Mouse (Mus musculus) spleen, adult 18-20 months (tissue): ENCODE measurements around the gene Dnmt3c.

Experiments
- DNase-seq, 2 experiments: peaks; one replicate each; pipeline ENCODE4 v3.0.0; 2022; ENCODE audit warnings: mixed read lengths in 2 of 2

Gene Dnmt3c

GRCm38 (mm10) chr2:153724424-153724823, 28.0 kb downstream of the Dnmt3c start:
- DNase-seq = no peak

DNA sequence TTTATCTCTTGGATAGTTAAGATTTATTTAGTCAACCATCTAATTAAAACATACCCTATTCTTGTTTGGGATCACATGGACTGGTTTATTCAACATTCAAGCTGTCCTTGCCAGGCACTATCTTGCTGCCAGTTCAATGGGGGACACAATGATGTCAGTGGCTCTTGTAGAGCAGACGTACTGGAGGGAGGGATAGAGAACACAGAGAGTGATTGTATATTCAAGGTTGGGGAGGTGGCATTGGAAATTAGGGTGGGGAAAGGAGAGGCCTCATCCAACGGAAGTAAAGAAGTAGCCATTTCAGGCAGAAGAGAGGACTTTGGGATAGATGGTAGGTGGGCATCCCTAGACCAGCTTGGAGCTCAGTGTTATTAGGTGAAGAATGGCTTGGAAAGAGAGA, 28.4 kb downstream of the Dnmt3c start:
- no peak for DNase-seq

GRCm38 (mm10) chr2:153725291-153725690, 28.8 kb downstream of the Dnmt3c start:
- DNase-seq = no peak

- no peak for DNase-seq
Measured at GRCm38 (mm10) chr2:153734033-153734432, 37.6 kb downstream of the Dnmt3c start.

DNA sequence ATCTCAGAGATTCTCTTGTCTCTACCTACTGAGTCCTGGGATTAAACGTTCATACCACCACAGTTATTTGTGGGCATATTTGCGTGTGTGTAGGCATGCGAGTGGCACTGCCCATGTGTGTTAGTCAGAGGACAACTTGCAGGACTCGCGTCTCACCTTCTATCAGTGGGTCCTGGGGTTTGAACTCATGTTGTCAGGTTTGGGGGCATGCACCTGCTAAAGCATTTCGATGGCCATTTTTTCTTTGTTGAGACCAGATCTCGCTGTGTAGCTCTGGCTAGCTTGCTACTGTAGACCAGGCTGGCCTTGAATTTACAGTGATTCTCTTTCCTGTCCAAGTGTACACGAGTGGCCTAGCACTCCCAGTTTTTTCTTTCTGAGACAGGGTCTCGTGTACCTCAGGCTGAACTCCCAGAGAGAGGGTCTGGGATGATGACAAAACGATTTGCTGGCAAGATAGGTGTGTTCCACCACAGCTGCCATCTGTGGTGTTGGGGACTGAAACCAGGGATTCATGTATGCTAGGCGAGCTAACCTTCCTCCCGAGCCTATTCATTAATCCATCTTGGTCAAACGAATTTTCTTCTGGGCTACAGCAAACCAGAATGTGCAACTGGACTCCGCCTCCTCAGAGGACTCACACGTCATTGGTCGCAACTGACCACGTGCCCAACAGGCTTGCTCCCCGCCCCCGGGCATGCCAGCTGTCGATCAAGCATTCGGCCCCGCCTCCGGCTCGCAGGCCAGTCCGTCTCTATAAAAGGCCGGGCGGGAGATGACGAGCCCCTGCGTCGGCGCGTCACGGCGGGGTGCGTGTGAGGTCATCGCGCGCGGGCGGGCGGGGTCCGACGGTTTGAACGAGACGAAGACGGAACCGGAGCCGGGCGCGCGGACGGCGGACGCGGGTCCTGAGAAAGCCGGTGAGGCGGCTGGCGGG, 44.3 kb downstream of the Dnmt3c start, which contains the start of gene Mapre1:
TSS of gene Mapre1 (plus strand) at position 775 of the 937 bp plus-strand sequence.
- peak; percentile 99 for DNase-seq

GRCm38 (mm10) chr2:153741437-153742065, 45.1 kb downstream of the Dnmt3c start:
- no peak for DNase-seq

GRCm38 (mm10) chr2:153747994-153748393, 51.5 kb downstream of the Dnmt3c start:
- DNase-seq = no peak

DNA sequence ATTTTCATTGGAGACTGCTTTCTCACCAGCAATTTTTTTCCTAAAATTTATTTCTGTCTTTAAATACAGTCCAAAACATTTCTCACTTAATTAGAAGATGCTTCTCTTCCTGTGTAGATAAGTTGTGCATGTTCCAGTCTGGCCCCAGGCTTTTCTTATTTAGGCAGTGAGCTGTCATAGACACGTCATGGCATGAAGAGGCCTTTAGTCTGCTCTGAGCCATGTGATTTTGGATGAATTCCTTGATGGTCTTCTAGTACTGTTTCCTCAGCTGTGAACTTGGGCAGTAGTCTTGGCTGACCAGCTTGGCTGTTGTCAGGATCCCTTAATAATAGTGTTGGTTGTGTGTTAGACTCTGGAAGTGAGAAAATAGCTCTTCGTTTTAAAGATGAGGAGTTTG, 53.9 kb downstream of the Dnmt3c start:
- DNase-seq = no peak

GRCm38 (mm10) chr2:153762121-153762520, 65.7 kb downstream of the Dnmt3c start:
- DNase-seq = no peak

DNA sequence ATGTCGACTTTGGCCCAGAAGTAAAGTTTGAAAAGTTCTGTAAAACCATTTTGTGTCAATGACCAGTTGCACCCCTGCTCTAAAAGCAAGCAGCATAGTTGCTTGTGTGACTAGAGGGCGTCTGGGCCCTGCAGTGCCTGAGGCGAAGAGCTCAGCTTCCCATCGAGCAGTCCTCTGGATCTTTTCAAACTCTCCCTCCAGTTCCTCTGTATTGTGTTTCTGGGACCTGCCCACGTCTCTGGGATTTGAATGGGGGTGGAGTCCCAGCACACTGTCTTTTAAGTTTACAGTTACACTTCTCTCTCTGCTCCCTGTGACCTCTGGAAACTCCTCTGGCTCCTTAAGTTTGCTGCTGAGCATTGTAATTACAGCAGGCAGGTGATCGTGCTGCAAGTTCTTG, 71.0 kb downstream of the Dnmt3c start:
- DNase-seq = no peak

DNA sequence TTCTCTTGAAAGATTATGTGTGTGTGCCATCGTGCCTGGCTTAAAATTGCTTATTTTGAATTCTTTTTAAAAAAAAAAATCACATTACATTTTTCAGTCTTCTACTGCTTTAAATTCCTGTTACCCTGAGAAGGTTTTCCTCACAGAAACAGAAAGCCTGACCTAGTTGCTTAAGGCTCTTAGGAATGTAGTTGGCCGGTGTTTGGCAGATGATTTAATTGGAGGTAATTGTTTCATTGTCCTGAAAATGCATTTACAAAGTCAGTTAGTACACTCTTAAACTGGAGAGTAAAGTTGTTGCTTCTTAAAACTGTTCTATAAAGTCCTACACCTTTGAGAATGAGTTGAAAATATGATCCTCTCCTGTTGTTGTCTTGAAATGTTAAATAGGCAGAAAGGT, 72.4 kb downstream of the Dnmt3c start:
- no peak for DNase-seq

DNA sequence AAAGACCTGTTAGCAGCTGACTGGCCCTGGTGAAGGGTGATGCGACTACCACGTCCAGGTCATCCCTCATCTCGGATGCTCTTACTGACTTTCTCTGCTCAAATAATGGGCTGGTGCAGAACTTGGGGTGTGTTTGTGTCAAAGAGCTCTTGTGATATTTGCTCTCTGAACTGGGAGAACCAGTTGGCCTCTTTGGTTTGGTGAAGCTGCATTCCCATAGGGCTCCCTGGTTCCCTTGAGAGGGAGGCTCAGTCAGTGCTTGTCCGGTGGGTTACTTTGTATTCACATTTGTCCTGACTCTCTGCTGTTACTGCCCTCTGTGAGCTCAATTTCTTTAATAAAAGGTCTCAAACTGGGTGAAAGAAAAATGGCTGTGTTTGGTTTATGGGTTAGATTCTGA, 76.5 kb downstream of the Dnmt3c start:
- DNase-seq = no peak

DNA sequence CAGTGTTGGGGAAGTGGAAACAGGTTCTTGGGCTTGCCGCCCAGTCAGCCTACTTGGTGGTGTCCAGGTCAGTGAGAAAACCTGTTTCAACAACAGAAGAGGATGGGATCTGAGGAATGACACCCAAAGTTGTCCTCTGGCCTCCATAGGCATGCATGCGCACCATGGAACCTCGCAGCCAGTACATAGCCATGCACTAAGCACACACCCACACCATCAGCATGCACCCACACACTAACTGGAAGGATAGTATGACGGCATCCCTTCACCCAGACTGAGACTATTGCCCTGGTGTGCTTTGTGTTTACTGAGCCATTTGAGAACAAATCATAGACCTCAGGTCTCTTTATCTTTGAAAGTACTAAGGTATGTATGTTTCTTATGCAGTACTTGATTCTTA, 79.0 kb downstream of the Dnmt3c start:
- no peak for DNase-seq

GRCm38 (mm10) chr2:153778638-153779362, 82.3 kb downstream of the Dnmt3c start:
- peak; percentile 71 to 85 for DNase-seq
